In the genomic region with DNA sequence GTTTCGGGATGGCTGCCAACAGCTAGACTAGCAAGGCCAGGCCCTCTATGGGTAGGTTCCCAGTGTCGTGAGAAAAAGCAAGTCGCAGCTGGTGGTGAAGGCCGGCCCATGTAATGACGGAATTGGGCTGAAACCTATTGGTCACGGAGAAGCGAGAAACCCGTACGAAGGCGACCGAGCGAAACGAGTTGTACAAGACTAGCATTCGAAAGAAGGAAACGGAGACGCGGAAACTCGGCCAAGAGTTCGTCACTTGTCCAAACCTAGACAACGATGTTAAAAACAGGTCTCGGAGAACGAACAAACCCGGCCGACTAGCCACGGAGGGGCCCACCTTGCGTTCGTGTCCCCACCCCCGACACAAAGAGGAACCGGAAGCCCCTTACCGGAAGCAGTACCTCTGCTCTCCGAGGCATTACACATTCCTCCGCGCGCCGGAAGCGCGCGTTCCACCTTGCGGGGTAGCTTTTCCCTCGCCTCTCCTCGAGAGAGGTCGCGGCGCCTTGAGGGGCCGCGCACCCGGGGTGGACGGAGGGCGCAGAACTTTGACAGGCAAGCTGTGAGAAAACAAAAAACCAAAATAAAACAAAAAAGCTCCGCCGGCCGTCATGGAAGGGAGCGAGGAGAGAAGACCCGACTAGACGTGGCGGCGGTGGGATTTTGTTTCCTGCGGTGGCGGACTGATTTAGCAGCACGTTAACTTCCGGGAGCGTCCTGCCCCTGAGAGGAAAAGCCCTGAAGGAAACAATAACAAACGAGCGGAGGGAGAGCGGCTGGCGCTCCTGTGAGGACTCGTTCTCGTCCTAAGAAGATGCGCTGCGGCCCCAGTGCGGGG, we compare ENCODE assay signal across 8 mouse cellular contexts. TPM values are rescaled to one million over a fixed set of nuclear protein-coding genes. Genes with fewer than 3 reads are reported as not detected.
DNase-seq lines count a peak whose midpoint lies in the region; ATAC-seq and TF ChIP-seq lines count a peak whose summit lies in the region.

Kdm5a (plus strand) TSS at position 437 of the 835 bp plus-strand sequence.
Ccdc77 (minus strand) TSS at position 687 of the 835 bp plus-strand sequence.

- TF ChIP-seq RAD21 in CH12.LX (IDR thresholded peaks at IDR 0.05; ENCODE audit: low read depth, low read length): no peak

- H3K27ac ChIP-seq in CH12.LX (ENCODE audit: insufficient read depth, low read depth): peak within 1 kb of the TSS; percentile 96
- H3K27ac ChIP-seq in forebrain, embryonic 11.5 days (ENCODE audit: low read depth, low read length): peak within 1 kb of the TSS; percentile 70
- peak within 1 kb of the TSS; percentile 99 for H3K27ac ChIP-seq in heart, embryonic 16.5 days (ENCODE audit: low read length)
- H3K27ac ChIP-seq in liver, embryonic 15.5 days (replicated peaks): peak within 1 kb of the TSS; percentile 94
- H3K27ac ChIP-seq in neural tube, embryonic 12.5 days: peak within 1 kb of the TSS; percentile 87

- peak within 1 kb of the TSS; percentile 62 to 96 (median 78) for H3K4me3 ChIP-seq in CH12.LX (replicated peaks in 1 of 3; ENCODE audit: low read depth in 2 of 3, low read length in 2 of 3, poor library complexity in 1 of 3)
- peak within 1 kb of the TSS; percentile 97 for H3K4me3 ChIP-seq in forebrain, embryonic 11.5 days (ENCODE audit: low read depth, low read length)
- H3K4me3 ChIP-seq in heart, embryonic 16.5 days (ENCODE audit: low read length): peak within 1 kb of the TSS; percentile 69
- H3K4me3 ChIP-seq in liver, embryonic 15.5 days (replicated peaks): peak within 1 kb of the TSS; percentile 99
- peak within 1 kb of the TSS; percentile 97 for H3K4me3 ChIP-seq in neural tube, embryonic 12.5 days

- H3K9me3 ChIP-seq in CH12.LX (replicated peaks; ENCODE audit: low read length): no peaks in the 10 kb centered on the region
- no peaks in the 10 kb centered on the region for H3K9me3 ChIP-seq in forebrain, embryonic 11.5 days (ENCODE audit: control insufficient read depth, low read length)
- H3K9me3 ChIP-seq in heart, embryonic 16.5 days (replicated peaks; ENCODE audit: control insufficient read depth, low read length): no peaks in the 10 kb centered on the region
- no peaks in the 10 kb centered on the region for H3K9me3 ChIP-seq in liver, embryonic 15.5 days (replicated peaks)
- no peaks in the 10 kb centered on the region for H3K9me3 ChIP-seq in neural tube, embryonic 12.5 days

- peak; percentile 97 for TF ChIP-seq POLR2A in CH12.LX (IDR thresholded peaks at IDR 0.05; ENCODE audit: low read depth, low read length)

- WGBS in forebrain, embryonic 11.5 days: under 1% methylated on average over 71 of the region's 71 CpGs
- WGBS in heart, embryonic 16.5 days: under 1% methylated on average over 71 of the region's 71 CpGs
- WGBS in liver, embryonic 15.5 days (ENCODE audit: insufficient replicate concordance): under 1% methylated on average over 71 of the region's 71 CpGs
- WGBS in neural tube, embryonic 12.5 days: under 1% methylated on average over 71 of the region's 71 CpGs

- H3K27me3 ChIP-seq in CH12.LX (replicated peaks): no peaks in the 10 kb centered on the region
- no peaks in the 10 kb centered on the region for H3K27me3 ChIP-seq in forebrain, embryonic 11.5 days (ENCODE audit: control insufficient read depth, insufficient read depth, low read length)
- no peaks in the 10 kb centered on the region for H3K27me3 ChIP-seq in heart, embryonic 16.5 days (ENCODE audit: control insufficient read depth, insufficient read depth, low read length)
- H3K27me3 ChIP-seq in liver, embryonic 15.5 days: no peaks in the 10 kb centered on the region
- H3K27me3 ChIP-seq in neural tube, embryonic 12.5 days (replicated peaks): no peaks in the 10 kb centered on the region

- in situ Hi-C loops in CH12.LX (cut with MboI; ENCODE audit: low pct_ligation_motif_present, low pct_unique_long_range_greater_than_20kb, low sequenced_read_pairs): no loop called here

- dilution Hi-C loops in CH12.LX (cut with MboI; ENCODE audit: extremely low pct_ligation_motif_present, extremely low pct_unique_long_range_greater_than_20kb, low sequenced_read_pairs): no loop called here

- ATAC-seq in forebrain, embryonic 11.5 days (replicated peaks; ENCODE audit: low FRiP score): peak; percentile 97
- peak; percentile 95 for ATAC-seq in heart, embryonic 16.5 days (replicated peaks; ENCODE audit: extremely low read depth, insufficient read depth, low FRiP score)
- peak; percentile 96 for ATAC-seq in liver, embryonic 15.5 days (ENCODE audit: insufficient read depth)
- peak; percentile 97 for ATAC-seq in neural tube, embryonic 12.5 days (ENCODE audit: low FRiP score, low read depth)

- peaks cover 6 to 21% of the 10 kb centered on the region in 2 experiments for H3K36me3 ChIP-seq in CH12.LX (replicated peaks in 1 of 2; ENCODE audit: control insufficient read depth in 1 of 2, insufficient read depth in 1 of 2, low read length in 1 of 2)
- peaks cover 4% of the 10 kb centered on the region for H3K36me3 ChIP-seq in forebrain, embryonic 11.5 days (ENCODE audit: control insufficient read depth, insufficient read depth, low read length)
- peaks cover 14% of the 10 kb centered on the region for H3K36me3 ChIP-seq in heart, embryonic 16.5 days (ENCODE audit: control insufficient read depth, insufficient read depth)
- peaks cover 24% of the 10 kb centered on the region for H3K36me3 ChIP-seq in liver, embryonic 15.5 days (replicated peaks)
- H3K36me3 ChIP-seq in neural tube, embryonic 12.5 days: peaks cover 17% of the 10 kb centered on the region

- DNase-seq in CH12.LX (ENCODE audit: extremely low read depth): peak; percentile 96
- peak; percentile 89 for DNase-seq in c-Kit-positive CD71-positive TER-119-negative erythroid progenitor cells, embryonic 14.5 days (ENCODE audit: low read depth)
- peak; percentile 94 for DNase-seq in forebrain, embryonic 11.5 days (ENCODE audit: low spot score)
- peak; percentile 94 to 95 for DNase-seq in kidney, postnatal 36 days
- DNase-seq in telencephalon, adult 2 months (ENCODE audit: low read depth, low spot score): peak; percentile 97

- peak; percentile 42; the same call in 1 of the 2 replicates for TF ChIP-seq EP300 in CH12.LX (IDR thresholded peaks at IDR 0.05; ENCODE audit: low read length)

- H3K9ac ChIP-seq in CH12.LX (ENCODE audit: insufficient read depth, low read depth): peak within 1 kb of the TSS; percentile 90
- H3K9ac ChIP-seq in forebrain, embryonic 11.5 days (ENCODE audit: low read length): peak within 1 kb of the TSS; percentile 86
- H3K9ac ChIP-seq in heart, embryonic 16.5 days (ENCODE audit: low read length): peak within 1 kb of the TSS; percentile 85
- H3K9ac ChIP-seq in liver, embryonic 15.5 days: peak within 1 kb of the TSS; percentile 88
- H3K9ac ChIP-seq in neural tube, embryonic 12.5 days: peak within 1 kb of the TSS; percentile 86

- peaks cover 0 to 18% of the 10 kb centered on the region in 2 experiments; a peak in 2 of 4 replicates for H3K4me1 ChIP-seq in CH12.LX (ENCODE audit: control insufficient read depth in 1 of 2, insufficient read depth in 2 of 2)
- H3K4me1 ChIP-seq in forebrain, embryonic 11.5 days (replicated peaks; ENCODE audit: control insufficient read depth, insufficient read depth, low read length): peaks cover 6% of the 10 kb centered on the region; the same call in 1 of the 2 replicates
- H3K4me1 ChIP-seq in heart, embryonic 16.5 days (ENCODE audit: control insufficient read depth, insufficient read depth, low read length): peaks cover 13% of the 10 kb centered on the region
- H3K4me1 ChIP-seq in liver, embryonic 15.5 days (replicated peaks): peaks cover 24% of the 10 kb centered on the region
- peaks cover 16% of the 10 kb centered on the region for H3K4me1 ChIP-seq in neural tube, embryonic 12.5 days

- peak within 1 kb of the TSS; percentile 96 for H3K4me2 ChIP-seq in CH12.LX (ENCODE audit: insufficient read depth, low read depth, poor library complexity, severe bottlenecking)
- peak within 1 kb of the TSS; percentile 92 for H3K4me2 ChIP-seq in forebrain, embryonic 11.5 days (ENCODE audit: low read depth, low read length, severe bottlenecking)
- peak within 1 kb of the TSS; percentile 93 for H3K4me2 ChIP-seq in heart, embryonic 16.5 days (ENCODE audit: low read depth, low read length)
- H3K4me2 ChIP-seq in liver, embryonic 15.5 days: peak within 1 kb of the TSS; percentile 80
- peak within 1 kb of the TSS; percentile 93 for H3K4me2 ChIP-seq in neural tube, embryonic 12.5 days (replicated peaks)

- H3K79me2 ChIP-seq in CH12.LX (replicated peaks; ENCODE audit: control insufficient read depth, extremely low read depth, insufficient read depth, poor library complexity, severe bottlenecking): peaks cover 42% of the 10 kb centered on the region

- TF ChIP-seq CTCF in CH12.LX (conservative IDR thresholded peaks at IDR 0.05 in 1 of 2, IDR thresholded peaks at IDR 0.05 in 1 of 2; ENCODE audit: low read depth in 2 of 2, low read length in 2 of 2): peak in 1 of 2 experiments; percentile 17; a peak in 1 of 4 replicates

TF ChIP-seq in CH12.LX, 34 proteins besides CTCF, POLR2A, EP300 and RAD21 (continues in another document):
- TF ChIP-seq MEF2A (IDR thresholded peaks at IDR 0.05; ENCODE audit: borderline replicate concordance, low read depth, low read length) (peak; percentile 23; the same call in 1 of the 2 replicates), JUND (conservative IDR thresholded peaks at IDR 0.05; ENCODE audit: low read depth, low read length) (no peak), NELFE (IDR thresholded peaks at IDR 0.05; ENCODE audit: low read depth, low read length) (peak; percentile 89), ETS1 (conservative IDR thresholded peaks at IDR 0.05; ENCODE audit: low read depth, low read length) (peak; percentile 56), HCFC1 (IDR thresholded peaks at IDR 0.05; ENCODE audit: low read depth, low read length) (peak; percentile 88), USF1 (IDR thresholded peaks at IDR 0.05; ENCODE audit: low read depth, low read length) (no peak)

RNA-seq across cellular contexts. Expression of gene Kdm5a, which starts in this region (rescaled TPM):
- 28.9 and 29.3 TPM in 2 replicates for total RNA-seq in CH12.LX (2012; rRNA removed)
- total RNA-seq in CH12.LX (2014; rRNA removed): 20.8 and 22.2 TPM in 2 replicates
- polyA plus RNA-seq in CH12.LX (2012; ENCODE audit: insufficient read length, low read depth): 35.8 and 36.8 TPM in 2 replicates
- 53.8 and 58.6 TPM in 2 replicates for polyA plus RNA-seq in forebrain, embryonic 11.5 days (2014; fragmentation: Nextera tagmentation; extraction: Ambion mirVana)
- polyA plus RNA-seq in heart, embryonic 16.5 days (2015; fragmentation: Nextera tagmentation; extraction: Ambion mirVana): 27.2 and 27.6 TPM in 2 replicates
- 13.7 and 15.9 TPM in 2 replicates for polyA plus RNA-seq in liver, embryonic 15.5 days (2015; fragmentation: Nextera tagmentation; extraction: Ambion mirVana)
- polyA plus RNA-seq in neural tube, embryonic 12.5 days (2016; fragmentation: Nextera tagmentation; extraction: Ambion mirVana): 51.4 and 54.1 TPM in 2 replicates

RNA-seq across cellular contexts. Expression of gene Ccdc77, which starts in this region (rescaled TPM):
- 20.3 and 21.0 TPM in 2 replicates for total RNA-seq in CH12.LX (2012; rRNA removed)
- 25.2 and 28.6 TPM in 2 replicates for total RNA-seq in CH12.LX (2014; rRNA removed)
- polyA plus RNA-seq in CH12.LX (2012; ENCODE audit: insufficient read length, low read depth): 18.2 and 19.9 TPM in 2 replicates
- polyA plus RNA-seq in forebrain, embryonic 11.5 days (2014; fragmentation: Nextera tagmentation; extraction: Ambion mirVana): 29.2 and 30.2 TPM in 2 replicates
- 18.6 and 21.0 TPM in 2 replicates for polyA plus RNA-seq in heart, embryonic 16.5 days (2015; fragmentation: Nextera tagmentation; extraction: Ambion mirVana)
- 15.5 and 15.8 TPM in 2 replicates for polyA plus RNA-seq in liver, embryonic 15.5 days (2015; fragmentation: Nextera tagmentation; extraction: Ambion mirVana)
- 19.6 and 25.1 TPM in 2 replicates for polyA plus RNA-seq in neural tube, embryonic 12.5 days (2016; fragmentation: Nextera tagmentation; extraction: Ambion mirVana)

Comparison
In these comparisons a context has a peak if more than half of its experiments do, and no peak if none do; other contexts are left out.
1. Peak in every context shown above with its lines: DNase-seq, ATAC-seq, H3K4me3 ChIP-seq and H3K27ac ChIP-seq.